Mouse (Mus musculus): ENCODE data around the gene Nrarp.

The Nrarp gene

DNA sequence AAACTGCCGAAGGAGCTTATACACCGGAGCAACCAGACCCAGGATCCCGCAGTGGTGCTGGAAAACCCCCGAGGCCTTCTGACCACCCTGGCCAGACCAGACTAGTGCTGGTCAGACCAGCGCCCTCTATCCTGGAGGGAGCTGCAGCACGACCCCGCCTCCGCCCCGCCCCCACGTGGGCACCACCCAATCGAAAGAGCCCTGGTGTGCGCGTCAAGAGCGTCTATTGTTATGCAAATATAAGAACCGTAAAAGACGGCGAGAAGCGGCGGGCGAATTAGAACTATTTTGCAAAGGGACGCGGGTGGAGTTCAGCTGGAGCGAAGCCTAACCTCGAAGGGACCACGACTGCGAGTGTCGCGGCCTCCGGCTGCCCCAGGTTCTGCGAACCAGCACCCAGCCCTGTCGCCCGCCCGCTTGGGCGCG is at the start of gene Nrarp:
Gene Nrarp (plus strand): TSS at position 281 of the 426 bp plus-strand sequence.
- peak; percentile 100 for DNase-seq

DNA sequence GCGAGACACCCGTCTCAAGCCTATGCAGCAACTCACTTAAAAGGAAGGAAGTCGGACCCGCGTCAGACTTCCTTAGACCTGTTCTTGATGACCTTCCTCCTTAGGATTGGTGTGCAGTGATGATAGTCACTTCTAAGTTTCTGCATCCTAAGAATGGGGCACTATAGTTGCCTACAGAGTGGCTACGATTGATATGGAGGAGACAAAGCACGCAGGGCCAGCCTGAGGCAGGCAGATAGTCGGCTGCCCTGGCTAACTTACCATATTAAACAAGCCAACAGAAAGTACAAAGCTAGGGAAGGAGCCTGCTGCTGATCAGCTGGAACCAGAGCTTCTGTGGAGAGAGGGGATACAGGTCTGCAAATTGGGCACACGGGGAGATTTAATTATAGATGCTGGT is 49.0 kb upstream of the Nrarp start:
- DNase-seq: no peak

GRCm38 (mm10) chr2:25137832-25138231 is 42.7 kb upstream of the Nrarp start:
- peak; percentile 85 for DNase-seq

- DNase-seq: peak; percentile 82
Measured at GRCm38 (mm10) chr2:25141185-25141584, 39.4 kb upstream of the Nrarp start.

DNA sequence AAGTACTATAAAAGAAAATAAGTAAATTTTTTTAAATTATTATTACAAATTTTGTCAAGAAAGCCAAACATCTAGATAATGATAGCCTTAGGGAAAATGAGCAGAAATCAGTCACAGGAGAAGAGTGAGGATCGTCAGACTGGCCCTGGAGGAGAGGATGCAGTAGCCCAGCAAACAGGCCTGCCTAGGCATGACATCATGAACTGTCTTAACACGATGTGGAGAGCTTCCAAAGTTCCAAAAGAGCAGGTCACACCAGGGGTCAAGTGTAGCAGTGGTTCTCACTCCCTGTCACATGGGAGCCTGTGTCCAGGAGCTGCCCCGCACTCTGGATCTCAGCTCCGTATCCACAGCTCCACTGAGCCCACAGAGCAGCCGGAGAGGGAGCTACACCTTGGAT is 38.6 kb upstream of the Nrarp start:
- peak; percentile 91 for DNase-seq

GRCm38 (mm10) chr2:25145346-25145745 is 35.2 kb upstream of the Nrarp start:
- DNase-seq: peak; percentile 98

- peak; percentile 79 for DNase-seq
Measured at GRCm38 (mm10) chr2:25147398-25147797, 33.2 kb upstream of the Nrarp start.

- peak; percentile 84 for DNase-seq
Measured at GRCm38 (mm10) chr2:25147892-25148291, 32.7 kb upstream of the Nrarp start.

DNA sequence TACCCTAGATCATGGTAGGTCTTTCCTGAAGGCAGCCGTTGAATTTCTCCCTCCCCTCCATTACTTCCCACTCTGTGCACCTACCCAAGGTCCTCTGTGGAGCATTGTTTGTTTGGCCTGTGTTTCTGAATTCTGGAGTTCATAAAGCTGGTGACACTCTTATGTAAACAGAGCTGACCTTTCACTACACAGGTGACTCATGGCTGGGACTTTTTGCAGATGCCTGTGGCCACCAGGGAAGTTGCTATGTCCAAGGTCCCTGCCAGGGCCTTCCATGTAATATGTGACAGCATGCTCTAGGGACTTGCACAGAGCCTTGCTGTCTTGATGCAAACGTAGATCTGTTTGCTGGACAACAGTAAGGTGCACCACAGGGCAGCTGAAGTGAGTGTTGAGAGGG is 30.9 kb upstream of the Nrarp start:
- no peak for DNase-seq

DNA sequence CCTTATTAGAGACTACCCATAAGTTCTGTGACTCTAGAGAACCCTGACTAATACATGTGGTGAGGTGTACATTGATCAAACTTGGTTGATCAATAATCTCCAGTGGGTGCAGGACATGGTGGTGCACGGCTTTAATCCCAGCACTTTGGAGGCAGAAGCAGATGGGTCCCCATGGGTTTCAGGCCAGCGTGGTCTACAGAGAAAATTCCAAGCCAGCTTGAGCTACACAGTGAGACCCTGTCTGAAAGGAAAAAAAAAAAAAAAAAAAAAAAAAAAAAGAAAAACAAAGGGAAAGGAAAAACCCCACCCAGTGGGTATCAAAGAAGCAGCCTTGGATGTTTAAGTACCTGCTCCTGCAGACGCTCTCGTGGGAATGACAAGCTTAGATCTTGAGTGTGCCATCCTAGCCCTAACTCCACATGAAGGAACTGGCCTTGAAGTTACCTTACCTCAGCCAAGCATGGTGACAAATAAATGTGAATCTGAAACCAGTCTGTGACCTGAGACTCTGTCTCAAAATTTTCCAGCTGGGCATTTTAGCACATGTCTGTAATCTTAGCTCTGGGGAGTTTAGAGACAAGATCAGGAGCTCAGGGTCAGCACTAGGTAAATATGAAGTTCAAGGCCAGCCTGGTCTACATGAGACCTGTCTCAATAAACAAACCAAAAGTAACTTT is 29.1 kb upstream of the Nrarp start:
- peak; percentile 78 for DNase-seq

- no peak for DNase-seq
Measured at GRCm38 (mm10) chr2:25156177-25156576, 24.4 kb upstream of the Nrarp start.

GRCm38 (mm10) chr2:25156990-25157389 is 23.6 kb upstream of the Nrarp start:
- DNase-seq: peak; percentile 58

GRCm38 (mm10) chr2:25157655-25158054 is 22.9 kb upstream of the Nrarp start:
- DNase-seq: peak; percentile 82

DNA sequence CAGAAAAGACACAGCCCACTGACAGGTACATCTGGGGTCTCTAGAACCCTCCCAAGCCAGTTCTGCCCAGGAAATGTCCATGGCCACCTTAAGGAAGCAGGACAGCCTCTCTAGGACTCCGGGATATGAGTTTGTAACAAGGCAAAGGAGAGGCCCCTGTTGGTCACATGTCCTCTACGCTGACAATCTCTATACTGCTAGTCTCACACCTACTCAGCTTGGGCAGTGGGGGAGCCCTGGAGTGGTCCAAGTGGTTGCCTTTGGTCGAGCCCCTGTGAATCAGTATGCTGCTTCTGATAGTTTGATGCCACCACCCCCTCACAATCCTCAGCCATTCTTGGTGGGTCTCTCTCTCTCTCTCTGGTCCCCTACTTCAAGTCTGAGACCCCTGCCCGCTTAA is 13.1 kb upstream of the Nrarp start:
- DNase-seq: no peak

GRCm38 (mm10) chr2:25167919-25168664 is 12.5 kb upstream of the Nrarp start:
- peak; percentile 97 for DNase-seq

GRCm38 (mm10) chr2:25168665-25168978 is 11.9 kb upstream of the Nrarp start:
- no peak for DNase-seq

DNA sequence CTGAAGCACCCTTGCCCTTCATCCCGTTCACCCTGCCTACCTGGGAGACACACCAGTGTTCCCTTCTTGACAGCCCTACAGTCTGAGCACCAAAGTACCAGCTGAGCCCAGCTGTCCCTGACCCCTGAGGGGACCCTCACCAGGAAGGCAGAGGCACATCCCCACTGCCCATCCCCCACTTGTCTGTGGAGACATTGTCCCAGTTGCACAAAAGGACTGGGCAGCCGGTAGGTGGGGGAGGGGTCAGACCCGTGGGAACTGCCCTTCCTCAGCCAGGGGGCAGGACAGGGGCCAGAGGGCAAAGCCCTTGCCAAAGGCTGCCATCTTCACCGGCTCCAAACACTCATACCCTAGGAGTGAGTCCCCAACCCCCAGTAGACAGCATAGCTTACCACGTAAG is 10.8 kb upstream of the Nrarp start:
- peak; percentile 92 for DNase-seq

GRCm38 (mm10) chr2:25170326-25171100 is 10.0 kb upstream of the Nrarp start:
- peak; percentile 94 for DNase-seq

- peak; percentile 77 for DNase-seq
Measured at GRCm38 (mm10) chr2:25171101-25171768, 9.3 kb upstream of the Nrarp start.

DNA sequence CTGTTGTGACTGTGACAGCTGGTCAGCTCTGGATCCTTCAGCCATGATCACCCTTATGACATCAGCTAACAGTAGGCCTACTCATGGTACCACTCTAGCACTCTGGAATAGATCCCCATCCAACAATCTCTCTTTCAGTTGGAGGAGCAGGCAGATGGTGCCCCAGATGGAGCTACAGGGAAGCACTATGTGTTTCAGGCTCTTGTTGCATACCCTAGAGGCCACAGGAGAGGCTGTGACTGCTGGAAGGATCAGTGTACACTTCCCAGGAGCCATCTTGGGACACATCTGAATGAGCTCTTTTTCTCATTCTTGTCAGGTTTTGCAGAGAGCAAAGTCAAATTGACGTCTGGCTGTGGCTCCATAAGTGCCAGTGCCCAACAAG is 8.8 kb upstream of the Nrarp start:
- DNase-seq: peak; percentile 82

DNA sequence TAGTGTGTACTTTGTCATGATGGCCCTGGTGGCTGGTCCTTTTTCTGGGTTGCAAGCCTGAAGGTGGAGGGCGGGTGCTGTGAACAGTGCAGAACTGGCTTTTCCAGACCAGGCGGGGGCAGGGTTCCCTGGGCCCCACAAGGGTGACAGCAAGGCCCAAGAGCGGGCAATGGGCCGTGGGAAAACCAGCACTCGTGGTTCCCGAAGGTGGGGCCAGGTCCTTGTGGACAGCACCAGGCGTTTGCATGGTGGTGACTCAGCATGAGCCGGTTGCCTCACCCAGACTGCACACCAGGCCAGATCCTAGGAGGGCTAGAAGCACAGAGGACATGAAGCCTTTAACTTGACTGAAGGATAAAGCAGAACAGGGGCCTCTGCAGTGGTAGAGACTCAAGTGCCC is 7.9 kb upstream of the Nrarp start:
- DNase-seq: peak; percentile 87

GRCm38 (mm10) chr2:25173821-25174220 is 6.7 kb upstream of the Nrarp start:
- DNase-seq: peak; percentile 82

Measured in heart, adult 11 months (tissue).